Mouse (Mus musculus): ENCODE measurements around the gene Pm20d1.

The Pm20d1 gene

DNA sequence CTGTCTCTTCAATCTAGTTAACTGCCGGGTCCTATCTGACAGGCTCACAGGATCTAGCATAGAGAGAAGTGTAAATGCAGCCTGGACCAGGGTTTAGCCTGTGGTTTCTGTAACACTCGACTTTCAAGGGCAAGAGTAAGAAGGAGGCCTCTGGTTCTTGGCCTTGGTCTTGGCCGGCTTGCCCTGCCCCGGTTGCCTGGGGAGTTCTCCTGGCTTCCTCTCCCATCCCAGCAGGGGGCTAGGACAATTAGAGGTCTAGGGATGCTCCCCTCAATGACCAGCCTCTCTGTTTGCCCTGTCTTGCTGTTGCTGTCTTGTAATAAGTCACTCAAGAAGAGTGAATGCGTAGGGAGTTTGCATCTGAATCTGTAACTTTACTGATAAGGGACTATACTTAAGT, 32.1 kb downstream of the Pm20d1 start:
- no peak for DNase-seq

DNA sequence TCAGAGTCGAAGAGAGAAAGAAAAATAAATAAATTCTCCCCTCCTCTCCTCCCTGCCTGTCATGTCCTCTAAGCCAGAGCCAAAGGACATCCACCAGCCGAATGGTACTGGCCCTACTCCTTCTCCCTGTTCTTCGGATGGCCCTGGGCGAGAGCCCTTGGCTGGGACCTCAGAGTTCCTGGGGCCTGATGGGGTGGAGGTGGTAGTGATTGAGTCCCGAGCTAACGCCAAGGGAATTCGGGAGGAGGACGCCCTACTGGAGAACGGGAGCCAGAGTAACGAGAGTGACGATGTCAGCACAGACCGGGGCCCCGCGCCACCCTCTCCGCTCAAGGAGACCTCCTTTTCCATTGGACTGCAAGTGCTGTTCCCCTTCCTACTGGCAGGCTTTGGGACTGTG, 33.4 kb downstream of the Pm20d1 start:
- no peak for DNase-seq

DNA sequence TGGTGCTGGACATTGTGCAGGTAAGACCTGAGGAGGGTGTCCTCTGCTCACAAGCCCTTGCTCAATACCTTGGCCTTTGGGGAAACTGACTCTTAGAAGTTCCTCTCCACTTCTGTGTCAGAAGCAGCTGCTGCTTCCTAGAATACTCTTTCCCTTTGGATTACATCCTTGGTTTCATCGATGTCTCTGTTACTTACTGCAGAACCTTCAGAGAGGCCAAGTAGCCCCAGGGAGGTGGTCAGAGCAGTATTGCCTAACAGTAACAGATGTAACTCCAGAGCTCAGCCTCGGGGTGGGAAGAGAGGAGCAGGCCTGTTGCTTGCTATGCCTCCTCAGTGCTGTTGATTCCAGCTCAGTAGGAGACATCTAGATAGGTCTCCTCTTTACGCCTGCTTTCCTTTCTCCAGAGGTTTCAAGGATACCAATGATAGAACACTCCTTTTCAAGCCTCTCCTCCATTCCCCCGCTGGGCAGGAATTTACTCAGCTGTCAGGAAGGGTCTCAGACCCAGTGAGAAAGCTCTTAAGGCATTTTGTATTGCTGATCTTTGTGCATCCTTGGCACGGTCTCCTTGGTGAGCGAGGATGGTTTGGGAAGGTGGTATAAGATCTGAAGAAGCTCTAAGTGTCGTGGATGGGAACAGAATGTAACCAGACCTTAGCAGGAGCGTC, 33.9 kb downstream of the Pm20d1 start:
- no peak for DNase-seq

DNA sequence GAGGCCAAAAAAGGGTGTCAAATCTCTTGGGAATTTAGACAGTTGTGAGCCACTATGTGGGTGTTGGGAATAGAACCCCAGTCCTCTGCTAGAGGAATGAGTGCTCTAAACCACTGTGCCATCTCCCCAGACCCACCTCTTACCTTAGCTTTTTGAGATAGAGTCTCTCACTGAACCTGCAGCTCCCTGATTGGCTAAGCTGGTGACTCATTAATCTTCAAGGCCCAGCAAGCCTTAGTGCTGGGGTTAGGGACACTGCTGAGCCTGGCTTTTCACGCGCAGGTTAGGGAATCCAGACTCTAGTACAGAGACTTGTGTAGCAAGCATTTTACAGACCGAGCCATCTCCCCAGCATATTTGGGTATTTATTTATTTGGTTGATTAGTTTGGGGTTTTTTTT, 39.9 kb downstream of the Pm20d1 start:
- no peak for DNase-seq

GRCm38 (mm10) chr1:131838542-131838941, 41.4 kb downstream of the Pm20d1 start:
- DNase-seq: no peak

GRCm38 (mm10) chr1:131839279-131839678, 42.1 kb downstream of the Pm20d1 start:
- no peak for DNase-seq

DNA sequence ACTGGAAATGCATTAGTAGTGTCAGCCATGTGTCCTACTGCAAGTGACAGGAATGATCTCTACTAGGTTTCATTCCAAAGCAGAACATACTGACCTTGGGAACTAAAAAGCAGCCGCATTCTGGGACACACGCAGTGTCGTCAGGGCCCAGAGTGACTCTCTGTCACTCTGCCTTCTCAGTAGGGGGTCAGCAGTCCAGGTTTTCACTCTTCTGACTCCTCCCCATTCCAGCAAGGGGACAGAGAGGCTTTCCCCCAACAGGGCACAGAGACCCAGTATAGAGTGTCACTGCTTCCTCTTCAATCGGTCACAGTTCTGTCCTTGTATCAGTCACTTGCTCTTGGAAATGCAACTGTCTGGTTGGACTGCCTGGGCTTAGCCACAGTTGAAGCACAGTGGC, 45.0 kb downstream of the Pm20d1 start:
- no peak for DNase-seq

DNA sequence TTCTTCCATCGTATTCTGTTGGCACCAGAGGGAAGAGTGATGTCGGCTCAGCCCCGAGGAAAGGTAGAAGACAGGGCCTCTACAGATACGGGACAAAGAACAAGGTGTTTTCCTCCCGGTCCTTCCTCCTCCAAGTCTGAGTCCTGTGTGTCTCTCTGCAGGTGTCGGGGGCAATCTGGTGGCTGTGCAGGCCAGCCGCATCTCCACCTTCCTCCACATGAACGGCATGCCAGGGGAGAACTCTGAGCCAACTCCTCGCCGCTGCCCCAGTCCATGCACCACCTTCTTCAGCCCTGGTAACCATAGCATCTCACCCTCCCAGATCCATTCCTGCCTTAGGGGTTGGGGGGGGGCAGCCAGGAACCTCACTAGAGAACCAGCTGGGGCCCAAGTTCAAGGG, 46.6 kb downstream of the Pm20d1 start:
- no peak for DNase-seq

DNA sequence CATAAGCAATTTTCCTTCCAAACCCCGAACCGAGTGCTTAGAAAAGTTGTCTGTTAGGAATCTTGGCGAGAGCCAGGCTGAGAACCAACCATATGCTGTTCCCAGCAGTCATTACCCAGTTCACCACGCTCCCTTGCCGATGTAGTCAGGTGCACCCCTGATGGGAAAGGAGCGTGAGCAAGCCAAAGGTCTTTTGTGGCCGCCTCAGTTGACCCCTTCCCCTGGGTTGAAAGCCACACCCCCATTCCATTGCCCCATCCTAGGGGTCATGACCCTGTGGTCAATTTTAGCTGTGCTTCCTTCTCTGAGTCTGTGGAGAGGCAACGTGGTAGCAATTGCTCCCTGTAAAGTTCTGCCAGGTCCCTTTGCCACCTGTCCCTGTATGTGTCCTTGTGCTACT, 47.7 kb downstream of the Pm20d1 start:
- DNase-seq: no peak

DNA sequence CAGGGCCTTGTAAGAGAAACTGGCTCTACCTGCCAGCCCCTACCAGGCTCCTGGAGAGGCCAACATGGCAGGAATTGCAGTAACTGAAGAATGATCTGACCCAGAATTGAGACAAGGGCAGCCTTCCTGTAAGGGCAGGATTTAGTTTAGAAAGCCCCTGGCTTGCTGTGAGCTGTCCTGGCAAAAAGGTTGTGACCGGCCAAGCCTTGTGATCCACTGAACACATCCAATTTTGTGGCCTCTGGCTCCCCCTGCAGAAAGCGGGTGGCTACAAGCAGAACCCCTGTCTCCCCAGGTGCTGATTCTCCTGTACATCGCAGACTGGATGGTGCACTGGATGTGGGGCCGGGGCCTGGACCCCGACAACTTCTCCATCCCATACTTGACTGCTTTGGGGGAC, 49.1 kb downstream of the Pm20d1 start:
- DNase-seq: peak; percentile 65

DNA sequence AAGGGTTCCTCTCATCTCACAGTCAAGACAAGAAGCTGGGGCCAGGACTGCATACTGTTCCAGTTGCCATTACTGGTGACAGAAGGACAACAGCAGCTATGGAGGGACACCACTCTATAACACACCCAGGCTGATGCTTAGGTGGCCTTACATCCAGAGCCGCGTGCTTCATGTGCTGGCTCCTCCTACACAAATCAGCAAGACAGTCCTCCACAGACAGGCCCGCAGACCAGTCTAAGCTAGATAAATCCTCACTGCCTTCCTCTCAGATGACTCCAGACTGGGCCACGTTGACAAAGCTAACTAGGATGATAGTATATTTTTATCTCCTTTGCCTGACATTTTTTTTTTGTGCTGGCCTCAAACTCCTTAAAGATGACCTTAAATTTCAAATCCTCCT, 64.6 kb downstream of the Pm20d1 start:
- DNase-seq: no peak

- no peak for DNase-seq
These were observed 68.4 kb downstream of the Pm20d1 start for GRCm38 (mm10) chr1:131865596-131865995.

DNA sequence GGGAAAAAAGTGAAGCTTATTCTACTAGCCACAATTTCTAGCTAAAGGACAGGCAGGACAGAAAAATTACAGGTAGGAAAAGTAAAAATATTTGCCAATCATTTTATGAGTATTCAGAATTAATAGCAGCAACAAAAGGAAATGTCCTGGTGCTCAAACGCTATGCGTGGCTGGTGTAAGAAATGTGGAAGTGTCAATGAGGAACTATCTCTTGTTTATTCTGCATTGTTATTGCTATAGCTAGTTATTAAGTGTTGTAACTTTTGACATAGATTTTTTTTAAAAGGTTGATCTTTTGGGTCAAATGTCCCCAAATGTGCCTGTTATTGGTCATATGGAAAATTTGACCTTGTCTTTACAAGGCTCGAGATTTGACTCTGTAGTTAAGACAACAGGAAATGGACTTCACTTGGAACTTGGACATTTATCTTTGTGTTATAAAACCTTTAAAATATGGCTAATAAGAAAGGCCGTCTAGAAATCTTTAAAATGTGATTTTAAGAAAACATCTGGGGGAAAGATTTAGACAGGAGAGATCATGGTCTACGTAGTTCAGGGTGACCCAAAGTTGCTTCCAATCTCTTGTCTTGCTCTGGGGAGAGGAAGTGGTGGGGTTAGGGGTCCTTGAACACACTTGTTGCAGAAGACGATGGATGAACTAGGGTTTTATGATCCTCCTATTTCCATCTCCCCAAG, 69.3 kb downstream of the Pm20d1 start:
- no peak for DNase-seq

- peak; percentile 96 for DNase-seq
These were observed 70.1 kb downstream of the Pm20d1 start, which contains the start of gene Rab29 for GRCm38 (mm10) chr1:131867093-131867945. Rab29 (plus strand) TSS chr1:131867224.

- no peak for DNase-seq
These were observed 70.7 kb downstream of the Pm20d1 start for GRCm38 (mm10) chr1:131867946-131868290.

DNA sequence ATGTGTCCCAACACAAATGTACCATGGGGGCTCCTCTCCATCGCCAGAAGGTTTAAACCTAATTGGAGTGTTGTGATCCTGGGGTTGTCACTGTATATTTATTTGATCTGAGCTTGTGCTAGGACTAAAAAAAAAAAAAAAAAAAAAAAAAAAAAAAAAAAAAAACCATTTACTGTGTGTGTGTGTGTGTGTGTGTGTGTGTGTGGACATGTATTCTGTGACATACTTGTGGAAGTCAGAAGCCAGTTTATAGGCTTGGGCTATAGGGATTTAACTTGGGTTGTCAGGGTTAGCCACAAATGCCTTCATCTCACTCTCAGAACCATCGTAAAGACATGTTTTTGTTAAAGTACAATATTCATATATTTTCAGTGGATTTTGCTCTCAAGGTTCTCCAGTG, 72.4 kb downstream of the Pm20d1 start:
- no peak for DNase-seq

All from kidney, postnatal 10 days (tissue).